8 mouse cellular contexts compared by ENCODE assay signal in the genomic region with DNA sequence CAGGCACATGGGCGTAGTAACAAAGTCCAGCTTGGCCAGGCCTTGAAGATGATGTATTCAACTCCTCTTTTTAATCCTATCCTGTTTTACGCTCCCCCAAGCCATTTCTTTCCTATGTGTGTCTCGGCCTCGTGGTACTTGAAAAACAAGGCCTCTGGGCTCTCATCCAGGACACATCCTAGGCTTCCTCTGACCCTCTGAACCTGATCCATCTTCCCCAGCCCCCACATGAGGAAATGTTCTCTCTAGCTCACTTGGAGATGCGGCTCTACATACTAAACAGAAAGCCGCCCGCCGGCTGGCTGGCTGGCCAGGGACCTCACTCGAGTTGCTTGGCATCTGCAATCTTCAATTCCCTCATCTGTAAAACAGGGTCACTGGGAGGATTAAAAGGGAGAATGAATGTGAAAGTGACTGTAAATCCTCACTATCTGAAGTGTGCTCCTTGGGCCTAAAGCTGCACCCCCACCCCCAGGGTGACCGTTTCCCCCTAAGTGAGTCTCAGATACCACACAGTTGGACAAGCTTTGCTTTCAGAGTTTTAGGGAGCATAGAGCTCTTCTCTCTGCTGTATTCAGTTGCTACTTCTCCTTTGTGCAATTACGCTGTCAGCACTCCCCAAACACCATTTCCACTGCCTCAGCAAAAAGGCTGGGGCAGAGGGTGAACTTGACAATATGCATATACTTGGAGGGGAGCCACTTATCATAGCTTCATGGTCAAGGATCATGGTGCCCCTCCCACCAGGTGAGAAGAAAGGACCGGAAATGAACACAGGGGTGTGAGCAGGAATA.
DNase-seq lines count a peak whose midpoint lies in the region; ATAC-seq and TF ChIP-seq lines count a peak whose summit lies in the region.

No protein-coding gene starts in this region.

- no peak overlapping the region for H3K4me3 ChIP-seq in gastrocnemius, adult 2 months
- H3K4me3 ChIP-seq in kidney, embryonic 14.5 days (ENCODE audit: low read length): no peak overlapping the region
- H3K4me3 ChIP-seq in midbrain, embryonic 15.5 days: no peak overlapping the region

- 0 out of 2 replicates have a peak, but pooled peaks have one; percentile 39 for ATAC-seq in kidney, embryonic 14.5 days (ENCODE audit: low FRiP score, low TSS enrichment)
- ATAC-seq in midbrain, embryonic 15.5 days (replicated peaks): peak; percentile 31

- 56% methylated on average over 12 of the region's 12 CpGs for WGBS in kidney, embryonic 14.5 days
- 41% methylated on average over 12 of the region's 12 CpGs for WGBS in midbrain, embryonic 15.5 days

- 0 out of 2 replicates have a peak, but pooled peaks cover 3% of the 10 kb centered on the region for H3K4me1 ChIP-seq in kidney, embryonic 14.5 days (ENCODE audit: control insufficient read depth, insufficient read depth, low read length)
- H3K4me1 ChIP-seq in midbrain, embryonic 15.5 days: peaks cover 32% of the 10 kb centered on the region

- intact Hi-C loops in gastrocnemius, adult 2 months (cut with DNase I): no loop called here
- intact Hi-C loops in gastrocnemius, postnatal 36 days (cut with DNase I): no loop called here

- no peak overlapping the region for H3K9ac ChIP-seq in kidney, embryonic 14.5 days (ENCODE audit: low read depth, low read length)
- no peak overlapping the region for H3K9ac ChIP-seq in midbrain, embryonic 15.5 days

- TF ChIP-seq CTCF in gastrocnemius, adult 2 months (IDR thresholded peaks at IDR 0.05): no peak

- no peaks in the 10 kb centered on the region for H3K9me3 ChIP-seq in kidney, embryonic 14.5 days (ENCODE audit: control insufficient read depth, low read length)
- no peaks in the 10 kb centered on the region for H3K9me3 ChIP-seq in midbrain, embryonic 15.5 days

- peak; percentile 26 for DNase-seq in gastrocnemius, adult 2 months
- DNase-seq in gastrocnemius, postnatal 36 days: no peak
- DNase-seq in testis, postnatal 10 days (ENCODE audit: low spot score): peak; percentile 34
- no peak for DNase-seq in testis, postnatal 14 days (ENCODE audit: low spot score)
- no peak for DNase-seq in thymus, postnatal 36 days
- no peak for DNase-seq in embryo, embryonic 9.5 days (ENCODE audit: extremely low spot score)

- H3K27me3 ChIP-seq in kidney, embryonic 14.5 days (ENCODE audit: control insufficient read depth, insufficient read depth, low read length): no peaks in the 10 kb centered on the region
- H3K27me3 ChIP-seq in midbrain, embryonic 15.5 days (replicated peaks): no peaks in the 10 kb centered on the region

- peak overlapping the region; percentile 46; the same call in 1 of the 2 replicates for H3K27ac ChIP-seq in gastrocnemius, adult 2 months
- no peak overlapping the region for H3K27ac ChIP-seq in kidney, embryonic 14.5 days (ENCODE audit: low read depth, low read length)
- peak overlapping the region; percentile 53; the same call in 1 of the 2 replicates for H3K27ac ChIP-seq in midbrain, embryonic 15.5 days

- no peak overlapping the region for H3K4me2 ChIP-seq in kidney, embryonic 14.5 days (replicated peaks; ENCODE audit: low read depth, low read length)
- H3K4me2 ChIP-seq in midbrain, embryonic 15.5 days: no peak overlapping the region

- no peaks in the 10 kb centered on the region for H3K36me3 ChIP-seq in kidney, embryonic 14.5 days (ENCODE audit: control insufficient read depth, insufficient read depth, low read length)
- no peaks in the 10 kb centered on the region for H3K36me3 ChIP-seq in midbrain, embryonic 15.5 days (replicated peaks)

Comparison
In these comparisons a context has a peak if more than half of its experiments do, and no peak if none do; other contexts are left out.
1. DNase-seq: peak in gastrocnemius, adult 2 months (single experiment) and testis, postnatal 10 days (single experiment); none in gastrocnemius, postnatal 36 days (0 of 2), testis, postnatal 14 days (single experiment), thymus, postnatal 36 days (0 of 2) and embryo, embryonic 9.5 days (single experiment).